ENCODE assay signal across 9 mouse cellular contexts in genomic region chr10:95725910-95726309, GRCm38 (mm10). TPM values are rescaled to one million over a fixed set of nuclear protein-coding genes. Genes with fewer than 3 reads are reported as not detected.
A peak's percentile ranks its signal among the peaks of the same experiment; 100 is the strongest.
DNase-seq lines count a peak whose midpoint lies in the region; ATAC-seq and TF ChIP-seq lines count a peak whose summit lies in the region.
"Had no signal": no experiment of that assay in that cellular context is flagged by ENCODE, and none has a peak within 500 bp of the region (broad histone marks: within the 10 kb centered on the region; RNA-seq: fewer than 3 reads in every experiment).

No protein-coding gene starts in this region.

- H3K27ac ChIP-seq in midbrain, embryonic 16.5 days (ENCODE audit: low read length): no peak overlapping the region
- no peak overlapping the region for H3K27ac ChIP-seq in midbrain, embryonic 13.5 days
- peak overlapping the region; percentile 48 for H3K27ac ChIP-seq in heart, embryonic 13.5 days (replicated peaks)
- H3K27ac ChIP-seq in layer of hippocampus, adult 2 months: 0 out of 2 replicates have a peak overlapping the region, but pooled peaks have one; percentile 44
- H3K27ac ChIP-seq in midbrain, postnatal 0 days (ENCODE audit: low read depth, low read length): no peak overlapping the region
- H3K27ac ChIP-seq in liver, embryonic 12.5 days: no peak overlapping the region
- H3K27ac ChIP-seq in forebrain, embryonic 15.5 days (replicated peaks): no peak overlapping the region

- H3K4me3 ChIP-seq in midbrain, embryonic 16.5 days (ENCODE audit: low read depth, low read length): no peak overlapping the region
- no peak overlapping the region for H3K4me3 ChIP-seq in midbrain, embryonic 13.5 days (replicated peaks)
- H3K4me3 ChIP-seq in heart, embryonic 13.5 days: no peak overlapping the region
- no peak overlapping the region for H3K4me3 ChIP-seq in layer of hippocampus, adult 2 months
- H3K4me3 ChIP-seq in midbrain, postnatal 0 days (ENCODE audit: low read depth, low read length): no peak overlapping the region
- no peak overlapping the region for H3K4me3 ChIP-seq in liver, embryonic 12.5 days
- H3K4me3 ChIP-seq in forebrain, embryonic 15.5 days: no peak overlapping the region

- WGBS in midbrain, embryonic 16.5 days: 58% methylated on average over 5 of the region's 5 CpGs
- WGBS in midbrain, embryonic 13.5 days: 54% methylated on average over 5 of the region's 5 CpGs
- WGBS in heart, embryonic 13.5 days: 23% methylated on average over 5 of the region's 5 CpGs
- WGBS in midbrain, postnatal 0 days: 43% methylated on average over 5 of the region's 5 CpGs
- 62% methylated on average over 5 of the region's 5 CpGs for WGBS in liver, embryonic 12.5 days (ENCODE audit: insufficient replicate concordance)
- 47% methylated on average over 5 of the region's 5 CpGs for WGBS in forebrain, embryonic 15.5 days

- no peaks in the 10 kb centered on the region for H3K27me3 ChIP-seq in midbrain, embryonic 16.5 days (ENCODE audit: control insufficient read depth, insufficient read depth, low read depth, low read length)
- H3K27me3 ChIP-seq in midbrain, embryonic 13.5 days: no peaks in the 10 kb centered on the region
- no peaks in the 10 kb centered on the region for H3K27me3 ChIP-seq in heart, embryonic 13.5 days (replicated peaks)
- no peaks in the 10 kb centered on the region for H3K27me3 ChIP-seq in midbrain, postnatal 0 days (ENCODE audit: insufficient read depth, low read length)
- no peaks in the 10 kb centered on the region for H3K27me3 ChIP-seq in liver, embryonic 12.5 days (replicated peaks)
- no peaks in the 10 kb centered on the region for H3K27me3 ChIP-seq in forebrain, embryonic 15.5 days

- H3K36me3 ChIP-seq in midbrain, embryonic 16.5 days (ENCODE audit: control insufficient read depth, insufficient read depth, low read length): no peaks in the 10 kb centered on the region
- H3K36me3 ChIP-seq in midbrain, embryonic 13.5 days: no peaks in the 10 kb centered on the region
- H3K36me3 ChIP-seq in heart, embryonic 13.5 days: no peaks in the 10 kb centered on the region
- H3K36me3 ChIP-seq in midbrain, postnatal 0 days (ENCODE audit: insufficient read depth, low read length): no peaks in the 10 kb centered on the region
- H3K36me3 ChIP-seq in liver, embryonic 12.5 days: no peaks in the 10 kb centered on the region
- H3K36me3 ChIP-seq in forebrain, embryonic 15.5 days: no peaks in the 10 kb centered on the region

- no peak for TF ChIP-seq CTCF in layer of hippocampus, adult 2 months (conservative IDR thresholded peaks at IDR 0.05)
- no peak for TF ChIP-seq CTCF in midbrain, postnatal 0 days (IDR thresholded peaks at IDR 0.05)

- no peaks in the 10 kb centered on the region for H3K9me3 ChIP-seq in midbrain, embryonic 16.5 days (replicated peaks; ENCODE audit: control insufficient read depth, low read length, poor library complexity, severe bottlenecking)
- H3K9me3 ChIP-seq in midbrain, embryonic 13.5 days: no peaks in the 10 kb centered on the region
- peaks cover 5% of the 10 kb centered on the region for H3K9me3 ChIP-seq in heart, embryonic 13.5 days
- no peaks in the 10 kb centered on the region for H3K9me3 ChIP-seq in midbrain, postnatal 0 days (ENCODE audit: low read length)
- H3K9me3 ChIP-seq in liver, embryonic 12.5 days (replicated peaks): no peaks in the 10 kb centered on the region
- H3K9me3 ChIP-seq in forebrain, embryonic 15.5 days: no peaks in the 10 kb centered on the region

- DNase-seq in cerebellum, postnatal 10 days: peak; percentile 81 to 86
- peak; percentile 27 to 41 for DNase-seq in layer of hippocampus, adult 2 months (ENCODE audit: low spot score in 2 of 2)
- peak; percentile 63 for DNase-seq in midbrain, postnatal 0 days (ENCODE audit: low spot score)

- H3K4me2 ChIP-seq in midbrain, embryonic 16.5 days (ENCODE audit: low read length): no peak overlapping the region
- no peak overlapping the region for H3K4me2 ChIP-seq in midbrain, embryonic 13.5 days (replicated peaks)
- H3K4me2 ChIP-seq in heart, embryonic 13.5 days: 0 out of 2 replicates have a peak overlapping the region, but pooled peaks have one; percentile 13
- H3K4me2 ChIP-seq in midbrain, postnatal 0 days (ENCODE audit: low read depth, low read length, poor library complexity, severe bottlenecking): no peak overlapping the region
- no peak overlapping the region for H3K4me2 ChIP-seq in liver, embryonic 12.5 days
- no peak overlapping the region for H3K4me2 ChIP-seq in forebrain, embryonic 15.5 days (replicated peaks)

- ATAC-seq in midbrain, embryonic 16.5 days: peak; percentile 45; the same call in 1 of the 2 replicates
- no peak for ATAC-seq in midbrain, embryonic 13.5 days
- ATAC-seq in heart, embryonic 13.5 days (ENCODE audit: extremely low read depth, insufficient number of reproducible peaks, low FRiP score, low TSS enrichment): no peak
- no peak for ATAC-seq in midbrain, postnatal 0 days (ENCODE audit: low FRiP score)
- ATAC-seq in liver, embryonic 12.5 days: no peak
- ATAC-seq in forebrain, embryonic 15.5 days (replicated peaks): no peak

- no peak overlapping the region for H3K9ac ChIP-seq in midbrain, embryonic 16.5 days (ENCODE audit: low read depth, low read length)
- no peak overlapping the region for H3K9ac ChIP-seq in midbrain, embryonic 13.5 days (replicated peaks)
- H3K9ac ChIP-seq in heart, embryonic 13.5 days: peak overlapping the region; percentile 55; the same call in 1 of the 2 replicates
- no peak overlapping the region for H3K9ac ChIP-seq in midbrain, postnatal 0 days (replicated peaks; ENCODE audit: low read length, poor library complexity, severe bottlenecking)
- H3K9ac ChIP-seq in liver, embryonic 12.5 days: no peak overlapping the region
- no peak overlapping the region for H3K9ac ChIP-seq in forebrain, embryonic 15.5 days (replicated peaks)

- 0 out of 2 replicates have a peak, but pooled peaks cover 2% of the 10 kb centered on the region for H3K4me1 ChIP-seq in midbrain, embryonic 16.5 days (ENCODE audit: control insufficient read depth, insufficient read depth, low read length)
- H3K4me1 ChIP-seq in midbrain, embryonic 13.5 days (replicated peaks): peaks cover 7% of the 10 kb centered on the region
- peaks cover 29% of the 10 kb centered on the region for H3K4me1 ChIP-seq in heart, embryonic 13.5 days
- no peaks in the 10 kb centered on the region for H3K4me1 ChIP-seq in midbrain, postnatal 0 days (ENCODE audit: insufficient read depth, low read length)
- H3K4me1 ChIP-seq in liver, embryonic 12.5 days: peaks cover 25% of the 10 kb centered on the region
- H3K4me1 ChIP-seq in forebrain, embryonic 15.5 days: 0 out of 2 replicates have a peak, but pooled peaks cover 4% of the 10 kb centered on the region

RNA-seq across cellular contexts. Expression of gene Anapc15-ps, which starts 52.7 kb away (rescaled TPM):
- not detected in 2 replicates for polyA plus RNA-seq in midbrain, embryonic 16.5 days (2015; fragmentation: Nextera tagmentation; extraction: Ambion mirVana)
- polyA plus RNA-seq in midbrain, embryonic 13.5 days (2015; fragmentation: Nextera tagmentation; extraction: Ambion mirVana): not detected in 2 replicates
- not detected in 2 replicates for polyA plus RNA-seq in heart, embryonic 13.5 days (2015; fragmentation: Nextera tagmentation; extraction: Ambion mirVana)
- not detected for total RNA-seq in layer of hippocampus, adult 2 months (2021)
- total RNA-seq in midbrain, postnatal 0 days (2014; rRNA removed): not detected in 2 replicates
- polyA plus RNA-seq in midbrain, postnatal 0 days (2015; fragmentation: Nextera tagmentation; extraction: Ambion mirVana): not detected in 2 replicates
- not detected in 2 replicates for polyA plus RNA-seq in liver, embryonic 12.5 days (2016; fragmentation: Nextera tagmentation; extraction: Ambion mirVana)
- not detected in 2 replicates for polyA plus RNA-seq in forebrain, embryonic 15.5 days (2015; fragmentation: Nextera tagmentation; extraction: Ambion mirVana)
- total RNA-seq: neutrophil, adult 5-6 weeks had no signal

Comparison
In these comparisons a context has a peak if more than half of its experiments do, and no peak if none do; other contexts are left out.
1. H3K27ac ChIP-seq: peak in heart, embryonic 13.5 days (single experiment) and layer of hippocampus, adult 2 months (single experiment); none in midbrain, embryonic 16.5 days (single experiment), midbrain, embryonic 13.5 days (single experiment), midbrain, postnatal 0 days (single experiment), liver, embryonic 12.5 days (single experiment) and forebrain, embryonic 15.5 days (single experiment).
2. Peak in every context shown above with its lines, with median percentiles within 50 percentile points of each other: DNase-seq.